Mouse (Mus musculus): ENCODE data around the gene Mfn1.

- no peak for TF ChIP-seq CTCF (IDR thresholded peaks at IDR 0.05; ENCODE audit: borderline replicate concordance, insufficient read depth, low read length)
- TF ChIP-seq POLR2A (IDR thresholded peaks at IDR 0.05; ENCODE audit: low read depth, low read length): no peak
These were observed 38.3 kb upstream of the Mfn1 start for GRCm38 (mm10) chr3:32490928-32491315.
